Mouse (Mus musculus) G1E (cell line): Measurements from ENCODE around the gene Nphs1. TPM values are rescaled to one million over a fixed set of nuclear protein-coding genes. Genes with fewer than 3 reads are reported as not detected.

Experiments
- ATAC-seq: 2 replicates; pipeline ENCODE4 v1.8.0; 2016; ENCODE audit warnings: mild to moderate bottlenecking; ENCODE audit not compliant: insufficient number of reproducible peaks, poor library complexity, low FRiP score, severe bottlenecking; ENCODE audit errors: extremely low read depth
- DNase-seq: peaks from one replicate; pipeline ENCODE4 v3.0.0; 2012; ENCODE audit warnings: low spot score
- H3K27me3 ChIP-seq: 2 replicates; pipeline ENCODE4 v1.6.1; 2012; ENCODE audit warnings: mild to moderate bottlenecking, low read length, inconsistent platforms; ENCODE audit not compliant: insufficient read depth
- H3K36me3 ChIP-seq: replicated peaks from 2 replicates; pipeline ENCODE3; 2012; ENCODE audit warnings: mild to moderate bottlenecking, inconsistent platforms
- H3K4me1 ChIP-seq: 2 replicates; pipeline ENCODE4 v1.6.1; 2012; ENCODE audit warnings: low read depth, low read length, inconsistent platforms, mixed read lengths; ENCODE audit not compliant: insufficient read depth
- H3K4me3 ChIP-seq: 2 replicates; pipeline ENCODE4 v1.5.1; 2012; ENCODE audit warnings: low read depth, mild to moderate bottlenecking, inconsistent platforms, low read length, moderate library complexity, mixed read lengths
- H3K9me3 ChIP-seq: replicated peaks from 2 replicates; pipeline ENCODE4 v1.6.1; 2012; ENCODE audit warnings: inconsistent platforms
- CTCF ChIP-seq: IDR thresholded peaks from 2 replicates; pipeline ENCODE4 v1.5.1; 2012; ENCODE audit warnings: low read depth, low read length, inconsistent platforms, mixed read lengths
- GATA1 ChIP-seq: IDR thresholded peaks from 2 replicates; pipeline ENCODE4 v1.6.1; 2012; ENCODE audit warnings: borderline replicate concordance, low read length, inconsistent platforms, mixed read lengths
- GATA2 ChIP-seq: IDR thresholded peaks from 2 replicates; pipeline ENCODE4 v1.6.1; 2012; ENCODE audit warnings: low read depth, low read length, inconsistent platforms, borderline replicate concordance
- POLR2AphosphoS5 ChIP-seq: IDR thresholded peaks from 2 replicates; pipeline ENCODE4 v1.6.1; 2012; ENCODE audit warnings: low read depth, low read length, inconsistent platforms; ENCODE audit not compliant: insufficient replicate concordance
- TAL1 ChIP-seq: conservative IDR thresholded peaks from 2 replicates; pipeline ENCODE4 v1.6.1; 2012; ENCODE audit warnings: low read depth, low read length, inconsistent platforms, mixed read lengths
- polyA plus RNA-seq: library from polyadenylated mRNA; stranded (reverse); fragments of >175 nt; gene quantifications from 2 replicates; pipeline ENCODE4 v1.2.3, GENCODE M21; 2012
- total RNA-seq, 2 experiments: library from RNA; stranded (forward) in 1 of 2; stranded (reverse) in 1 of 2; fragments of 200-1000 nt in 1 of 2; fragments of >200 nt in 1 of 2; fragmentation: Nextera tagmentation in 1 of 2; gene quantifications; 2 replicates each; pipeline ENCODE4 v1.2.3; 2014 to 2017

Nphs1 gene
- total and polyA plus RNA-seq, 3 experiments, result 0.11 TPM; not detected in 2

- Histone ChIP-seq H3K9me3 (no peaks in the 10 kb centered on the region), H3K4me1 (no peaks in the 10 kb centered on the region), H3K27me3 (no peaks in the 10 kb centered on the region; the same call in 1 of the 2 replicates), H3K36me3 (no peaks in the 10 kb centered on the region), H3K4me3 (no peak overlapping the region)
- TF ChIP-seq TAL1, result no peak
- no peak for TF ChIP-seq POLR2AphosphoS5
- TF ChIP-seq CTCF, result no peak
- TF ChIP-seq GATA2, result no peak
- TF ChIP-seq GATA1, result no peak
- ATAC-seq, result no peak
- DNase-seq, result no peak
These were observed 21.2 kb upstream of the Nphs1 start for GRCm38 (mm10) chr7:30436879-30437278.

GRCm38 (mm10) chr7:30439734-30440133 lies 18.4 kb upstream of the Nphs1 start:
- Histone ChIP-seq H3K4me1 (no peaks in the 10 kb centered on the region), H3K27me3 (no peaks in the 10 kb centered on the region; the same call in 1 of the 2 replicates), H3K9me3 (peaks cover 7% of the 10 kb centered on the region), H3K36me3 (no peaks in the 10 kb centered on the region), H3K4me3 (no peak overlapping the region)
- no peak for TF ChIP-seq GATA2
- no peak for TF ChIP-seq CTCF
- no peak for TF ChIP-seq POLR2AphosphoS5
- no peak for TF ChIP-seq GATA1
- no peak for TF ChIP-seq TAL1
- DNase-seq, result no peak
- ATAC-seq, result no peak

- H3K4me1 ChIP-seq, result no peaks in the 10 kb centered on the region; the same call in 1 of the 2 replicates
- H3K9me3 ChIP-seq, result peaks cover 16% of the 10 kb centered on the region
- H3K4me3 ChIP-seq, result no peak overlapping the region
- peak; percentile 35 for DNase-seq
- H3K36me3 ChIP-seq, result no peaks in the 10 kb centered on the region
- no peak for ATAC-seq
- H3K27me3 ChIP-seq, result no peaks in the 10 kb centered on the region; the same call in 1 of the 2 replicates
- peak; percentile 51; the same call in 1 of the 2 replicates for TF ChIP-seq CTCF
- no peak for TF ChIP-seq GATA1
- TF ChIP-seq POLR2AphosphoS5, result no peak
- TF ChIP-seq GATA2, result no peak
These were observed 17.4 kb upstream of the Nphs1 start for GRCm38 (mm10) chr7:30440697-30441096.

GRCm38 (mm10) chr7:30443696-30444095 lies 14.4 kb upstream of the Nphs1 start:
- Histone ChIP-seq H3K36me3 (no peaks in the 10 kb centered on the region), H3K4me1 (no peaks in the 10 kb centered on the region; the same call in 1 of the 2 replicates), H3K9me3 (peaks cover 23% of the 10 kb centered on the region), H3K4me3 (no peak overlapping the region), H3K27me3 (no peaks in the 10 kb centered on the region; the same call in 1 of the 2 replicates)
- TF ChIP-seq GATA1 (no peak), TAL1 (no peak), CTCF (no peak), GATA2 (no peak)
- ATAC-seq, result no peak
- DNase-seq, result no peak

GRCm38 (mm10) chr7:30444154-30444970 lies 13.8 kb upstream of the Nphs1 start:
- no peak for DNase-seq
- Histone ChIP-seq H3K4me3 (no peak overlapping the region), H3K4me1 (no peaks in the 10 kb centered on the region; the same call in 1 of the 2 replicates), H3K27me3 (no peaks in the 10 kb centered on the region; the same call in 1 of the 2 replicates), H3K36me3 (no peaks in the 10 kb centered on the region), H3K9me3 (peaks cover 23% of the 10 kb centered on the region)
- ATAC-seq, result no peak
- TF ChIP-seq POLR2AphosphoS5 (no peak), TAL1 (no peak), GATA2 (no peak), CTCF (no peak)

GRCm38 (mm10) chr7:30444971-30445751 lies 13.0 kb upstream of the Nphs1 start, which contains the start of gene Aplp1:
Gene Aplp1 (minus strand): TSS chr7:30445535.
- no peak for ATAC-seq
- H3K36me3 ChIP-seq, result no peaks in the 10 kb centered on the region
- peaks cover 23% of the 10 kb centered on the region for H3K9me3 ChIP-seq
- no peaks in the 10 kb centered on the region; the same call in 1 of the 2 replicates for H3K27me3 ChIP-seq
- TF ChIP-seq POLR2AphosphoS5 (no peak), GATA2 (no peak), CTCF (no peak)
- no peak within 1 kb of the TSS for H3K4me3 ChIP-seq
- no peak for DNase-seq
- H3K4me1 ChIP-seq, result no peaks in the 10 kb centered on the region; the same call in 1 of the 2 replicates
